Mouse (Mus musculus): ENCODE data around the gene Bcl9l. TPM values are rescaled to one million over a fixed set of nuclear protein-coding genes. Genes with fewer than 3 reads are reported as not detected.

Bcl9l gene
- polyA plus RNA-seq, 1 experiment from 2014 or later: 10.7 TPM

GRCm38 (mm10) chr9:44508721-44509486 is 26.3 kb downstream of the Bcl9l start:
- H3K27ac ChIP-seq (ENCODE audit: low read length): no peak overlapping the region

GRCm38 (mm10) chr9:44509487-44510354 is 27.1 kb downstream of the Bcl9l start:
- DNase-seq (ENCODE audit: low spot score) (peak; percentile 93), ATAC-seq (peak; percentile 66)
- peaks cover 26% of the 10 kb centered on the region; the same call in 1 of the 2 replicates for H3K4me1 ChIP-seq (ENCODE audit: insufficient read depth, low read depth, low read length)
- 8% methylated on average over 26 of the region's 27 CpGs for WGBS
- peak overlapping the region; percentile 78 for H3K27ac ChIP-seq (ENCODE audit: low read length)
- no peaks in the 10 kb centered on the region for H3K9me3 ChIP-seq (ENCODE audit: low read length)
- peak overlapping the region; percentile 37 for H3K4me3 ChIP-seq (ENCODE audit: low read depth, low read length)
- TF ChIP-seq CTCF (IDR thresholded peaks at IDR 0.05) (peak; percentile 76), EP300 (IDR thresholded peaks at IDR 0.05) (0 out of 2 replicates have a peak, but pooled peaks have one; percentile 24)
- H3K36me3 ChIP-seq (ENCODE audit: insufficient read depth, low read length): peaks cover 34% of the 10 kb centered on the region
- peak overlapping the region; percentile 60 for H3K4me2 ChIP-seq (replicated peaks; ENCODE audit: low read depth, low read length)
- peak overlapping the region; percentile 23; the same call in 1 of the 2 replicates for H3K9ac ChIP-seq (replicated peaks; ENCODE audit: low read depth)
- no peaks in the 10 kb centered on the region for H3K27me3 ChIP-seq (replicated peaks; ENCODE audit: insufficient read depth, low read length)

More at GRCm38 (mm10) chr9:44508721-44509486, 26.3 kb downstream of the Bcl9l start:
- TF ChIP-seq EP300 (IDR thresholded peaks at IDR 0.05) (no peak), CTCF (IDR thresholded peaks at IDR 0.05) (no peak)
- Histone ChIP-seq H3K4me2 (replicated peaks; ENCODE audit: low read depth, low read length) (peak overlapping the region; percentile 60), H3K4me3 (ENCODE audit: low read depth, low read length) (no peak overlapping the region), H3K4me1 (ENCODE audit: insufficient read depth, low read depth, low read length) (peaks cover 26% of the 10 kb centered on the region; the same call in 1 of the 2 replicates), H3K9ac (replicated peaks; ENCODE audit: low read depth) (peak overlapping the region; percentile 23; the same call in 1 of the 2 replicates), H3K9me3 (ENCODE audit: low read length) (no peaks in the 10 kb centered on the region), H3K36me3 (ENCODE audit: insufficient read depth, low read length) (peaks cover 34% of the 10 kb centered on the region), H3K27me3 (replicated peaks; ENCODE audit: insufficient read depth, low read length) (no peaks in the 10 kb centered on the region)
- DNase-seq (ENCODE audit: low spot score) (no peak), ATAC-seq (no peak)
- 75% methylated on average over 18 of the region's 19 CpGs for WGBS

- no peaks in the 10 kb centered on the region for H3K27me3 ChIP-seq (replicated peaks; ENCODE audit: insufficient read depth, low read length)
- DNase-seq (ENCODE audit: low spot score): no peak
- peaks cover 32% of the 10 kb centered on the region for H3K36me3 ChIP-seq (ENCODE audit: insufficient read depth, low read length)
- H3K9me3 ChIP-seq (ENCODE audit: low read length): no peaks in the 10 kb centered on the region
- no peak for ATAC-seq
- H3K4me3 ChIP-seq (ENCODE audit: low read depth, low read length): no peak overlapping the region
- H3K4me1 ChIP-seq (ENCODE audit: insufficient read depth, low read depth, low read length): peaks cover 26% of the 10 kb centered on the region; the same call in 1 of the 2 replicates
- peak overlapping the region; percentile 60; the same call in 1 of the 2 replicates for H3K4me2 ChIP-seq (replicated peaks; ENCODE audit: low read depth, low read length)
- WGBS: 34% methylated on average over 9 of the region's 9 CpGs
- peak overlapping the region; percentile 78 for H3K27ac ChIP-seq (ENCODE audit: low read length)
- no peak overlapping the region for H3K9ac ChIP-seq (replicated peaks; ENCODE audit: low read depth)
- TF ChIP-seq EP300 (IDR thresholded peaks at IDR 0.05): no peak; the same call in 1 of the 2 replicates
- no peak for TF ChIP-seq CTCF (IDR thresholded peaks at IDR 0.05)
Observed at GRCm38 (mm10) chr9:44510355-44510871, 27.8 kb downstream of the Bcl9l start.

GRCm38 (mm10) chr9:44510872-44511601 is 28.4 kb downstream of the Bcl9l start:
- H3K36me3 ChIP-seq (ENCODE audit: insufficient read depth, low read length): peaks cover 26% of the 10 kb centered on the region
- WGBS: 37% methylated on average over 5 of the region's 5 CpGs
- H3K9me3 ChIP-seq (ENCODE audit: low read length): no peaks in the 10 kb centered on the region
- ATAC-seq: peak; percentile 34
- H3K4me2 ChIP-seq (replicated peaks; ENCODE audit: low read depth, low read length): peak overlapping the region; percentile 60; the same call in 1 of the 2 replicates
- no peaks in the 10 kb centered on the region for H3K27me3 ChIP-seq (replicated peaks; ENCODE audit: insufficient read depth, low read length)
- TF ChIP-seq EP300 (IDR thresholded peaks at IDR 0.05): no peak
- TF ChIP-seq CTCF (IDR thresholded peaks at IDR 0.05): no peak
- peak; percentile 47 for DNase-seq (ENCODE audit: low spot score)
- H3K4me3 ChIP-seq (ENCODE audit: low read depth, low read length): no peak overlapping the region
- H3K4me1 ChIP-seq (ENCODE audit: insufficient read depth, low read depth, low read length): peaks cover 26% of the 10 kb centered on the region; the same call in 1 of the 2 replicates
- H3K9ac ChIP-seq (replicated peaks; ENCODE audit: low read depth): no peak overlapping the region
- H3K27ac ChIP-seq (ENCODE audit: low read length): peak overlapping the region; percentile 78

- peak overlapping the region; percentile 9; the same call in 1 of the 2 replicates for H3K9ac ChIP-seq (replicated peaks; ENCODE audit: low read depth)
- no peak for DNase-seq (ENCODE audit: low spot score)
Observed at GRCm38 (mm10) chr9:44511935-44512716, 29.5 kb downstream of the Bcl9l start.

More at GRCm38 (mm10) chr9:44511935-44512716, 29.5 kb downstream of the Bcl9l start:
- peak overlapping the region; percentile 27; the same call in 1 of the 2 replicates for H3K27ac ChIP-seq (ENCODE audit: low read length)
- no peak overlapping the region for H3K4me3 ChIP-seq (ENCODE audit: low read depth, low read length)
- peaks cover 26% of the 10 kb centered on the region; the same call in 1 of the 2 replicates for H3K4me1 ChIP-seq (ENCODE audit: insufficient read depth, low read depth, low read length)
- no peaks in the 10 kb centered on the region for H3K9me3 ChIP-seq (ENCODE audit: low read length)
- TF ChIP-seq CTCF (IDR thresholded peaks at IDR 0.05) (no peak), EP300 (IDR thresholded peaks at IDR 0.05) (no peak)
- peaks cover 17% of the 10 kb centered on the region for H3K36me3 ChIP-seq (ENCODE audit: insufficient read depth, low read length)
- H3K27me3 ChIP-seq (replicated peaks; ENCODE audit: insufficient read depth, low read length): no peaks in the 10 kb centered on the region
- 54% methylated on average over 9 of the region's 9 CpGs for WGBS
- no peak overlapping the region for H3K4me2 ChIP-seq (replicated peaks; ENCODE audit: low read depth, low read length)
- no peak for ATAC-seq
